Mouse (Mus musculus) lung, postnatal 0 days (tissue): ENCODE measurements at regions not wholly inside any gene's neighbourhood (a gene's known extent, or its start where the extent isn't known, plus 50 kb on each side); places are given as distances from the start of the nearest gene placed in this dataset.

Experiments used
- ATAC-seq: fragments of 200-750 bp; cut with Nextera tagmentation; 2 replicates; pipeline ENCODE4 v1.8.0; 2017; ENCODE audit warnings: moderate library complexity
- DNase-seq: peaks from one replicate; pipeline ENCODE4 v3.0.0-alpha.2; 2016; ENCODE audit warnings: low spot score
- H3K27ac ChIP-seq: fragments of 300-500 bp; sonication (generic); 2 replicates; pipeline ENCODE4 v1.5.1; 2014; ENCODE audit warnings: antibody characterized with exemption, mild to moderate bottlenecking, low read length, mixed read lengths
- H3K27me3 ChIP-seq: fragments of 300-500 bp; sonication (generic); replicated peaks from 2 replicates; pipeline ENCODE4 v1.6.1; 2014; ENCODE audit warnings: low read length, mixed read lengths; ENCODE audit not compliant: insufficient read depth
- H3K36me3 ChIP-seq: fragments of 300-500 bp; sonication (generic); 2 replicates; pipeline ENCODE4 v1.6.1; 2014; ENCODE audit warnings: low read length, mixed read lengths; ENCODE audit not compliant: insufficient read depth
- H3K4me1 ChIP-seq: fragments of 300-500 bp; sonication (generic); 2 replicates; pipeline ENCODE4 v1.6.1; 2014; ENCODE audit warnings: antibody characterized with exemption, low read depth, low read length, mixed read lengths; ENCODE audit not compliant: insufficient read depth
- H3K4me2 ChIP-seq: fragments of 300-500 bp; sonication (generic); replicated peaks from 2 replicates; pipeline ENCODE4 v1.6.1; 2014; ENCODE audit warnings: low read depth, mild to moderate bottlenecking, low read length, moderate library complexity, mixed read lengths
- H3K4me3 ChIP-seq: fragments of 300-500 bp; sonication (generic); 2 replicates; pipeline ENCODE4 v1.5.1; 2014; ENCODE audit warnings: low read depth, low read length
- H3K9ac ChIP-seq: fragments of 300-500 bp; sonication (generic); replicated peaks from 2 replicates; pipeline ENCODE4 v1.6.1; 2014; ENCODE audit warnings: low read depth, mild to moderate bottlenecking
- H3K9me3 ChIP-seq: fragments of 300-500 bp; sonication (generic); 2 replicates; pipeline ENCODE4 v1.6.1; 2016; ENCODE audit warnings: low read length, mixed read lengths
- CTCF ChIP-seq: IDR thresholded peaks from 2 replicates; pipeline ENCODE4 v1.5.1; 2016; ENCODE audit warnings: antibody characterized with exemption, mild to moderate bottlenecking
- EP300 ChIP-seq: IDR thresholded peaks from 2 replicates; pipeline ENCODE4 v1.6.1; 2016; ENCODE audit warnings: antibody characterized with exemption, mild to moderate bottlenecking, control low read depth
- whole genome bisulfite sequencing: fragments of 180-500 bp; shearing (Covaris S2); extraction: QIAGEN DNeasy Blood & Tissue Kit; methylation state at CpG from one replicate; pipeline ENCODE4 v1.1.7; 2014; 5-methylcytosine and 5-hydroxymethylcytosine counted together

DNA sequence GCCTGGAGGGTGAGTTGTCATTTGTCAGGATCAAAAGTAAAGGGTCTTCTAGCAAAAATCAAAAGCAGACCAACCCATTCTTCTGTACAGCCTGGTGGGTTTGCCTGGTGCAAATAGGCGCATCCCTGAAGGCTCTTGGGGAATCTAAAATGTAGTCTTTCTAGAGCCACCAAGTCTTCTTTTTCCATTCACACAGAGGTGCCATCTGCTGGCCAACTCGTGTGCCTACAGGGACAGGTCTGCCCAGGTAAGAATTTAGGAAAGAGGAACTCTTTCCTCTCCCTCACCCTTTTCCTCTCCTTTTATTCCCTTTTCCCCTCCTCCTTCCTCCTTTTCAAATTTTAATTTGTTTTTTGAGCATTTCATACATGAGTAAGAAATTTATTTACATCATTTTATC, 116.5 kb downstream of the Insig2 start:
- no peak overlapping the region for H3K4me3 ChIP-seq
- H3K4me1 ChIP-seq = no peaks in the 10 kb centered on the region
- no peak overlapping the region for H3K27ac ChIP-seq
- DNase-seq (no peak), ATAC-seq (no peak)
- no peaks in the 10 kb centered on the region for H3K27me3 ChIP-seq
- WGBS = 17% methylated on average over 2 of the region's 2 CpGs
- H3K9me3 ChIP-seq = no peaks in the 10 kb centered on the region
- no peak overlapping the region for H3K9ac ChIP-seq
- H3K4me2 ChIP-seq = no peak overlapping the region
- TF ChIP-seq EP300 (no peak), CTCF (peak; percentile 51)
- no peaks in the 10 kb centered on the region for H3K36me3 ChIP-seq

DNA sequence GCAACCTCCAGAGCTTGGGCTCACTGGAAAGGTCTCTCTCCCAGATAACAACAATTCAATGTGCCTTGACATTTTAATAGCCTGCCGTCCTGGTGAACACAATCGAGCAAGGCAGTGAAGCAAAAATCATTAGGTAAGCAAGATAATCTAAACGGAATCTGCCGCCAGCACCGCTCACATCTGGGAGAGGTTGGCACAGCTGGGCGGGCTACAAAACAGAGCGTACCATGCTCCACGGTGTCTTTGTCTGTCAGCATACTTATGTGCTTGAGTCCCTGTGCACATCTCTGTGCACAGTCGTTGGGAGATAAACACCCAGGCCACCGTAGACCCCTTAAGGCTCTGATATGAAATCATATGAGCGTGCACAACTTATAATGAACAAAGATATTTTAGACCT, 108.1 kb downstream of the Insig2 start:
- Histone ChIP-seq H3K27ac (no peak overlapping the region), H3K4me3 (no peak overlapping the region), H3K9me3 (no peaks in the 10 kb centered on the region), H3K36me3 (no peaks in the 10 kb centered on the region), H3K9ac (no peak overlapping the region), H3K27me3 (no peaks in the 10 kb centered on the region), H3K4me2 (no peak overlapping the region), H3K4me1 (no peaks in the 10 kb centered on the region)
- DNase-seq (no peak), ATAC-seq (no peak)
- TF ChIP-seq CTCF = no peak
- TF ChIP-seq EP300 = no peak
- WGBS = 66% methylated on average over 11 of the region's 11 CpGs

DNA sequence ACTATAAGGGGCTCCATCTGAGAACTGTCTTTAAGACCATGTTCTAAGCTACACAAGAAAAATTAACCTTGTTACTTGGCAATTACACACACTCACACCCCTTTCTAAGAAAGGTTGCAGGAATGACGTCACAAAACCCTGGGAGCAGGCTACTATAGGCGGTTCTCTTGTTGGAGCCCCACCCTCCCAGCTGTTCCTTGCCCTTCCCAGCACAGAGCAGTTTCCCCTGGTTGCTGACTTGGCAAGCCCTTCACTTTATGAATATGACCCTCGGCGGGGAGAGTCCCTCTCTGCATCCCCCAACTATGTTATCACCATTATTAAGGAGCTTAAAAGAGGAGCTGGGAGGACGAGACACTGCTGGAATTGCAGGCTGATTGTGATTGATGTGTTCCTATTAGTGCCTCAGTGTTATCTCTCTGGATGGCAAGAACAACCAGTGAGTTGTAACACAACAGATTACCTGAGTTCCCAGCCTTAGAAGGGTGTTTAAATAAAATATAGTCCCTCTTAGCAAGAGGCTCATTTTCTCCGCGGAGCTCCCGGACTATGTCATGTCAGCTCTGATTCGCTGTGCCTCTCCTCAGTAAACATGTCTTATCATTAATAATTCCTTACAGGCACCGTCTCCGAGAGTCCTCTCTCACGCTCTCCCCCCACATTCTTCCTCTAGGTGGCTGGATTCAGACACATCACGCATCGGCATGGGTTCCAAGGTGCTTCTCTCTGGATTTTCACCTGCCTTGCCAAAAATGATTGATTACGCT, 105.7 kb downstream of the Insig2 start:
- Histone ChIP-seq H3K9ac (no peak overlapping the region), H3K4me1 (no peaks in the 10 kb centered on the region), H3K9me3 (no peaks in the 10 kb centered on the region), H3K27ac (no peak overlapping the region), H3K4me2 (no peak overlapping the region), H3K36me3 (no peaks in the 10 kb centered on the region), H3K27me3 (no peaks in the 10 kb centered on the region), H3K4me3 (no peak overlapping the region)
- ATAC-seq (no peak; the same call in 1 of the 2 replicates), DNase-seq (peak; percentile 20)
- TF ChIP-seq EP300 (no peak), CTCF (no peak)
- 18% methylated on average over 15 of the region's 15 CpGs for WGBS

DNA sequence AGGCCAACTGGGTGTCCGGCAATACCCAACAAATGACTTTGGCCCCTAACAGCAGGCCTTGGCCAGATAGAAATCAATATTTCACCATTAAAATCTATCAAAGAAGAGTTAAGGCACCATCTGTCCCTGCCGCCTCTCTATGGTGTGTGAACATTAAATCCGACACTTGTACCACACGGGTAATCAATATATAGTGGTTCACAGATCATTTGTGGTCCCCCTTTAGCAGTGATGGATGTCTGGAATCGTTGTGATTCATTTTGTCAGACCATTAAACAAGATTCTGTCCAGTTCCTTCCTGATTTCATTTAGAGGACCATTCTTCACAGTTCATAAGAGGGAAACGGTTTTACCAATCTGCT, 105.2 kb downstream of the Insig2 start:
- Histone ChIP-seq H3K4me3 (no peak overlapping the region), H3K27ac (no peak overlapping the region), H3K36me3 (no peaks in the 10 kb centered on the region), H3K4me1 (no peaks in the 10 kb centered on the region), H3K9me3 (no peaks in the 10 kb centered on the region), H3K9ac (no peak overlapping the region), H3K4me2 (no peak overlapping the region), H3K27me3 (no peaks in the 10 kb centered on the region)
- TF ChIP-seq EP300 (no peak), CTCF (no peak)
- 29% methylated on average over 6 of the region's 6 CpGs for WGBS
- ATAC-seq (no peak), DNase-seq (no peak)

- H3K4me1 ChIP-seq = no peaks in the 10 kb centered on the region
- no peaks in the 10 kb centered on the region for H3K9me3 ChIP-seq
- H3K27ac ChIP-seq = no peak overlapping the region
- TF ChIP-seq CTCF = no peak
- no peak for TF ChIP-seq EP300
- no peaks in the 10 kb centered on the region for H3K27me3 ChIP-seq
- DNase-seq = no peak
- no peak overlapping the region for H3K4me2 ChIP-seq
- ATAC-seq = no peak
- H3K36me3 ChIP-seq = no peaks in the 10 kb centered on the region
- H3K9ac ChIP-seq = no peak overlapping the region
- H3K4me3 ChIP-seq = no peak overlapping the region
- WGBS = 31% methylated on average over 6 of the region's 6 CpGs
Measured at GRCm38 (mm10) chr1:121243576-121243975, 88.8 kb downstream of the Insig2 start.

GRCm38 (mm10) chr1:121247556-121247955, 84.8 kb downstream of the Insig2 start:
- Histone ChIP-seq H3K9ac (no peak overlapping the region), H3K27ac (no peak overlapping the region), H3K9me3 (no peaks in the 10 kb centered on the region), H3K36me3 (no peaks in the 10 kb centered on the region), H3K27me3 (no peaks in the 10 kb centered on the region), H3K4me1 (no peaks in the 10 kb centered on the region), H3K4me3 (no peak overlapping the region), H3K4me2 (no peak overlapping the region)
- TF ChIP-seq CTCF (no peak), EP300 (no peak)
- no peak for ATAC-seq
- 34% methylated on average over 2 of the region's 2 CpGs for WGBS
- DNase-seq = no peak

- TF ChIP-seq CTCF (peak; percentile 58), EP300 (no peak)
- DNase-seq (peak; percentile 24), ATAC-seq (no peak)
- H3K9ac ChIP-seq = no peak overlapping the region
- H3K9me3 ChIP-seq = no peaks in the 10 kb centered on the region
- H3K27ac ChIP-seq = no peak overlapping the region
- H3K4me2 ChIP-seq = no peak overlapping the region
- WGBS = 50% methylated on average over 1 of the region's 1 CpGs
- no peaks in the 10 kb centered on the region for H3K27me3 ChIP-seq
- no peaks in the 10 kb centered on the region for H3K36me3 ChIP-seq
- no peak overlapping the region for H3K4me3 ChIP-seq
- no peaks in the 10 kb centered on the region for H3K4me1 ChIP-seq
Measured at GRCm38 (mm10) chr1:121249081-121249480, 83.3 kb downstream of the Insig2 start.
